Mouse (Mus musculus) left cerebral cortex, postnatal 4 days (tissue): ENCODE measurements at regions not wholly inside any gene's neighbourhood (a gene's known extent, or its start where the extent isn't known, plus 50 kb on each side); places are given as distances from the start of the nearest gene placed in this dataset. TPM values are rescaled to one million over a fixed set of nuclear protein-coding genes. Genes with fewer than 3 reads are reported as not detected.

ENCODE experiments used
- DNase-seq: peaks from one replicate; pipeline ENCODE4 v3.0.0-alpha.2; 2022
- intact Hi-C: fragments of 180-260 bp; cut with DNase I; formaldehyde crosslinking; loops from one replicate; pipeline ENCODE4 v1.15.1; 2025
- microRNA-seq: library from miRNA; unstranded; fragments of <30 nt; microRNA quantifications from one replicate; pipeline ENCODE4 v1.2.0, GENCODE M21; 2022

DNA sequence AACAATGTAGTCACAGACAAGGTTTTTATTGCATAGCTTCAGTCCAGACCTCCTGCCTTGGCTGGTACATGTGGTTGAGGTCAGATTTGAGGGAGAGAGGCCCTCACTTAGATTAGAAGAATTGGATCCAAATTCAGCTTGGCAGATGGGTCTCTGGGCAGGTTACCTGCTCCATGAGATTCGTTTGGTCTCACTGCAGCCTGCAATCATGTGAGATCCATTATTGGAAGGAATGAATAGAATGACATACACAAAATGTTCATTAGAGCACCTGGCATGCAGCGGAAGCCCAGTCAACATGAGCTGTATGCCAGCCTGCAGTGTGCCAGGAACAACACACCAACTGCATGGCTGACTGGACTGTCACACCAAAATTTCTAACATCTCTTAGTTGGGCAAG, 750.3 kb downstream of the Nedd1 start:
- DNase-seq = no peak
- intact Hi-C loops = no loop called here

GRCm38 (mm10) chr10:91967570-91968310, 754.5 kb downstream of the Nedd1 start:
- intact Hi-C loops = no loop called here
- no peak for DNase-seq

- DNase-seq = no peak
- intact Hi-C loops = no loop called here
Observed at GRCm38 (mm10) chr10:91959734-91960492, 762.3 kb downstream of the Nedd1 start.

DNA sequence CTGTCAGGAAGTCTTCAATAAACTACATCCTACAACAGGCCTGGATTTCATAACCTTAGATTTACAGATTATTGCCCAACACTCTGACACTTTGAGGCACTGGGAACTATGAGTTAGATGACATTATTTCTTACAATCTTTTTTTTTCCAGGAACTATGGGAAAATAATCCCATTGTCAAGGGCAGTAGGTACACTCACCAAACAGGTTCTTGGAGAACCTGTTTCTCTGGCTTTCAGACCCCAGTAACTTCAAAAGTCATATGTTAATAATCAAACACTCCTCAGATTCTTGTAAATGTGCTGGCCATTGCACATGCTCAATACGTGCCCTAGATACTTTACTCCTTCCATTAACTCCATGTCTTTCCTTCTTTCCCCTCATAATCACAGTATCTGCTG, 769.1 kb downstream of the Nedd1 start:
- intact Hi-C loops = no loop called here
- DNase-seq = no peak

GRCm38 (mm10) chr10:91923626-91924025, 742.5 kb upstream of the Tmpo start:
- no peak for DNase-seq
- intact Hi-C loops = no loop called here

GRCm38 (mm10) chr10:91889864-91890263, 708.7 kb upstream of the Tmpo start:
- DNase-seq = no peak
- intact Hi-C loops = no loop called here

- peak; percentile 90 for DNase-seq
- intact Hi-C loops = no loop called here
Observed at GRCm38 (mm10) chr10:91888537-91888936, 707.4 kb upstream of the Tmpo start.

GRCm38 (mm10) chr10:91883155-91883554, 702.0 kb upstream of the Tmpo start:
- intact Hi-C loops = no loop called here
- peak; percentile 10 for DNase-seq

DNA sequence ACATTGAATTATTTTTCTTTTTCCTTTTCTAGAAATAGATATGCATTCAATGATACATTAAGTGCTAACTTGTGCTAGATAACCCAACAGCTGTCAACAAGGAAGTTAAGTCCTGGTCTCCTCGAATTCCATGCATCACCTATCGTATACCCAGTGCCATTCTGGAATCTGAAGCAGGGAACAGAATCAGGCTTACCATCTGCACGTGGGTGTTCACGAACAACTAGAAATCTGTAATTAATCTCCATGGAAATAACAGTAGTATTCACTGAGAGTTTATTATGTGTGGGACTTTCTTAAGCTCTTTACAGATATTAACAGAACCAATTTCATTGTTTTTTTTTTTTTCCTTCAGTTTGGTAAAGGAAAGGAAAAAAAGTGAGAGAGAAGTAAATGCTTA, 701.4 kb upstream of the Tmpo start:
- no peak for DNase-seq
- intact Hi-C loops = no loop called here

DNA sequence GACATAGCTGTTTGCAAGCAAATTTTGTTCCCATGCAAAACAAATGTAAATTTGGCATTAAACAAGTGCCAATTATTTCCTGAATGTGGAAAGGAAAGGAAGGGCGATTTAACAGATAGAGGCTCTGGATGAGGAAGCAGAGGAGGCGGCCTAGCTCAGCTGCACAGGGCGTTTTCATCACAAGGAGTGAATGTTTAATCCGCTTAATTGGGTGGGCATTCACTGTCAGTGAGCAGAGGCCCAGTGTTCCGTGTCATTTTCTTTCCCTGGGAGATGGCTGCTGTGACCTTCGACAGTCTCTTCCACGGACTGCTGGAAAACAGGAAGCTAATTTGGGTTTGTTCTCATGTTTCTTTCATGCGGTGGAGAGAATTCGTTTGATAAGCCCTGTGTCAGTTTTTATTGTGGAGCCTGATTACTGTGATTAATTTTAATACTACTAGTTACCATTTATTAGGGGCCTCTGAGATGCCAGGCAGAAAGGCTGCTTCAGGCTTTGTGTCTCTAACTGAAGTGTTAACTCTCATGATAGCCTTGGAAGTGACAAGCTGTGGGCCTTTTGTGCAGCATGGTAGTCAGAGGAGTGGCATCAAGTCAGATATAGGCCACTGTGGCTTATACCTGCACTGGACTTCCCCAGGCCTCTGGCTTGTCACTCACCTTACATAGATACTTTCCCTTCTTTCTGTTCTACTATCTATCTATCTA, 700.6 kb upstream of the Tmpo start:
- intact Hi-C loops = no loop called here
- DNase-seq = peak; percentile 3

- intact Hi-C loops = no loop called here
- DNase-seq = no peak
Observed at GRCm38 (mm10) chr10:91875450-91875849, 694.3 kb upstream of the Tmpo start.

- intact Hi-C loops = no loop called here
- DNase-seq = no peak
Observed at GRCm38 (mm10) chr10:91871244-91871643, 690.1 kb upstream of the Tmpo start.

- DNase-seq = no peak
- intact Hi-C loops = no loop called here
Observed at GRCm38 (mm10) chr10:91858711-91859595, 677.8 kb upstream of the Tmpo start.

DNA sequence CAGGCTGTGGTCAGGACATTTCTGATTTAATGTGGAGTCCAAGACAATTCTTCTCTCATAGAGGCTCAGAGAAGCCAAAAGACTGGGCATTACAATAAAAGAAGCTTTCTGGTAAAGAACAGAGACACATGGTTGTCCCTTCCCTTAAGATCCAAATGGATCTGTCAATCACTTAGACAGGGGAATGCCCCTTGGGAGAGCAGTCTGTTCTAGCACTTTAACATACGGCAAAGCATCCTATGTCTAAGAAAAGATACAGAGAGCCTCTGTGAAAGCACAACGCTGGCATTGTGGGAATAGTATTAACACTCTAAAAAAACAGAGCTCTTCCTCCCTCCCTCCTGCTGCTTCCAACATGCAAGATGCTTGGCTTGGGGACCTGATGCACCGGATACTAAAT, 646.0 kb upstream of the Tmpo start:
- intact Hi-C loops = no loop called here
- no peak for DNase-seq

DNA sequence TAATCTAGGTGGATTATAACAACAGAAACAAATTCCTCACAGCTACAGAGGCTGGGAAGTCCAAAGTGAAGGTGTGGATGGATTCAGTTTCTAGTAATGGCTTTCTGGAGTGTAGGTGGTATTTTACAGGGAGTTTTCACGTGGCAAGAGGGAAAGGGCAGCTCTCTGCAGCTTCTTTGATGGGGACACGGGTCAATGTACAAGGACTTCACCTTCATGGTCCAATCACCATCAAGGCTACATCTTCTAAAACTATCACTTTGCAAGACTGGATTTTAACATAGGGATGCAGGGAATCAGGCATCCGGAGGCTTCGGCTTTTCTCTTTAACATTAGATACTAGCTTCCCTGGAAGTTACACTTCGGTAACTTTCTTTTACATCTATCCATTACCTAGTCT, 642.4 kb upstream of the Tmpo start:
- no peak for DNase-seq
- intact Hi-C loops = no loop called here

- intact Hi-C loops = no loop called here
- no peak for DNase-seq
Observed at GRCm38 (mm10) chr10:91804870-91805269, 623.8 kb upstream of the Tmpo start.

Small RNAs in the stretch of these regions (microRNA-seq; reads per million reads assigned to microRNA genes)
- not detected for gene Gm22582
- 6.0 reads per million, percentile 15 among the genes with 10 or more reads in this experiment for gene Mir1251
- gene Mir135a-2 = 97.3 reads per million, percentile 50 among the genes with 10 or more reads in this experiment
